Mouse (Mus musculus) kidney, postnatal 10 days (tissue): Measurements from ENCODE around the gene Sprr1b.

Experiments
- DNase-seq: peaks from one replicate; pipeline ENCODE4 v3.0.0; 2021; ENCODE audit warnings: mixed read lengths

Sprr1b gene

DNA sequence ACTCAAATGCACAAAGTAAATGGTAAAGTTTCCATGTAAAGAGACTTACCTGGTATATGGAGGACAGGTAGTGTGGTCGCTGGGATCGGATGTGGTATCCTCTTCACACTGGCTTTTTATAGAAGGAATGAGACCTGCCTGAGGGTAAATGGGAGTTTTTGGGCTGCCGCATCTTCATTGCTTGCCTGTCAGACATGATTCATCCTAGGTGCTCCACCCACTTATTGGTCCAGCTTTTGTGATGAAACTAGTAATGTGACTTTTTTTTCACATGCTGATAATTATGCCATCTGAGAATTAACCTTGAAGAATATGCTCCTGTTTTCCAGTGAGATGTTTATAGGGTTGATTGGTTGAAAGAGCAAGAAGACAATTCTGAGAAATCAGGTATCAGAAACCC, at the start of gene Sprr1b:
TSS of gene Sprr1b (minus strand) at position 101 of the 400 bp plus-strand sequence.
- no peak for DNase-seq

DNA sequence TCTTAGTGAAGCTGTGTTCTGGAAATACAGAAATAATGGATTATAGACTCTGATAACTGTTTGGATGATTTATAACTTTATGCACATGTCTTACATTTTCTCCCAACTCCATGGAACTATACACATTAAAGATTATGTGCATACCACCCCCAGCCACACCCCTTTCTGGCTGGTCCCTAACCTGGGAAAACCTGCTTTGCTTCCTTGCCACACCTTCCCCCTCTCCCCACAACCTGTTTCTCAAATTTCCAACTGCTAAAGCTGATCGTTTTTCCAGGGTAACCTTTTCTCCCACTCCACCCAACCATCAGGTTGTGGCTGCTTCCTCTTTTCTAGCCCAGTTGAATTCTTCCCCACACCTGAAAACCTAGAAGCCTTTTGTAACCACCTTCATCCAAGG, 47.7 kb upstream of the Sprr1b start:
- no peak for DNase-seq

DNA sequence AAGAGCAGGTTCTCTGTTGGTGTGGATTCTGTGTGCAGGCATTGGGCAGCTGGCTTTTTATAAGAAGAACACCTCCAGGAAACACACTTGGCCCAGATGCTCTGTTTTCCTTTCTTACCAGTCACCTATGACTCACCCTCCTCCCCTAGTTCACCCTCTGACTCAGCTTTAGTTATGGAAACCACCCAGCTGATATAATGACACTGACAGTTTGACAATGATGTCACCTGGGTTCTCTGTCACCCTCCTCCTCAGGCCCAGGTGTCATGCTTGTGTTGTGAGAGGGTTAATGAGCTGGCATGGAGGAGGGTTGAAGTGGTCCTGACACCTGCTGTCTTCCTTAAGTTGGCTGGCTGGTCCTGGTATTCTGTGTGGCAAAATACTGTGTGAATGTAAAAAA, 47.3 kb upstream of the Sprr1b start, which contains the start of gene Sprr1a:
TSS of gene Sprr1a (minus strand) at position 33 of the 400 bp plus-strand sequence.
- DNase-seq, result no peak

DNA sequence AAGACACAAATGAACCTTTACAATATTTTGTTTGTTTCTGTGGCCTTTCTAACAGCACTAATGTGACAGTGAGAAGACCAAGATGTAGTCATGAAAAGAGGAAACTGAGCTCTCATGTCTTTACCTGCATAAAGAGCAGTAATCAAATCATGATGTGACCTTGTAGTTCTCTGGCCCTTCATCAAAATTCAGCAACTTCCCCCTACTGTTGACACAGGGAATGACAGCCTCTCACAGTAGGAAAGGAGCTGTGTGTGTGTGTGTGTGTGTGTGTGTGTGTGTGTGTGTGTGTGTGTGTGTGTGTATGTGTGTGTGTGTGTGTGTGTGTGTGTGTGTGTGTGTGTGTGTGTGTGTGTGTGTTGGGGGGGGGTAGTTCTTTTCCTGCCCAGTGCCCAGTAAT, 42.7 kb upstream of the Sprr1b start:
- DNase-seq, result peak; percentile 8

DNA sequence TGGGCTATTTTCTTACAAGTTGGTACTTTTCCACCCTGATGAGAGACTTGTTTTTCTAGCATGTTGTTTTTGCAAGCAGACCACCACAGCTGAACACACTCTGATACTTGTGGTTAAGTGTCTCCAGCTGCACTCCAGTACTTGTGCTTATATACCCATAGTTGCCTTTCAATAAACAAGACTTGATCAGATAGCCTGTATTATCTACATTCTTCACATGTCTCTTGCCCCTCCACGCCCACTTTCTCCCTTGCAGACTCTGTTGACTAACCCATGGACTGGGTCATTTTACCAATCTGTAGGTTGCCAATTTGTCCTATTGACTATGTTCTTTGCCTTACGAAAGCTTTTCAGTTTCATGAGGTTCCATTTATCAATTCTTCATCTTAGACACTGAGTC, 31.5 kb upstream of the Sprr1b start:
- no peak for DNase-seq

DNA sequence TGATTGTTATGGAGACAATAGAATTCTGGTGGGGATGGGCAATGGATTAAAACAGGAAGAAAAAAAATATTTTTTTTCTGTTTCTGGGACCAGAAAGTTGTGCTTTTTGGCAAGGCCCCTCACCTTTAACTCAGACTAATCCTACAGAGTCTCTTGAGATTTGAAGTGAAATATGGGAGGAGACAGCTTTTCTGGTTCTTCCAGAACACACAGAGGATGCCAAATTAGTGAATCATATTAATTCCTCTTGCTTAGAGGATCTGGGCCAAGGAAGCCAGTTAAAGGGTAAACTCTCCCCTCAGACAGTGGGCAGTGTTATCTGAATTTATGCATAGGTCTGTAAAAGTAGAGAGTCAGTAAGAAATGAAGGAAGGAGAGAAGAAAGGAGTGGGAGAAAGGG, 28.8 kb upstream of the Sprr1b start:
- no peak for DNase-seq

DNA sequence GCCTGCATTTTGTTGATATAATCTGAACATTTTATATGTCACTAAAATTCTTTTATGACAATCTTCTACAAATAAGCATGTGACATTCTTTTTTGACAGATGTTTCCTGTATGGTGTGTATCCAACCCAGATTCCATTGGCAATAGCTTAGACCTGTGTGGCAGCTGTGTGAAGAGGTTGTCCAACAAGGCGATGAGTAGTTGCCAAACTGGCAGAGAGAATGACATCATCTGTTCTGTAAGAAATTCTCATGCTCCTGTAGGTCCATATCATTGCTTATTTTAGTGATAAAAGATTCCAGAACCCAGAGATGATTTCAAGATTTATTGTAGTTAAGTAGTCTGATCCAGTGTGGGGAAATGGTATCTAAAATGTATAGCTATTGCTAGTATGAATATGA, 28.0 kb upstream of the Sprr1b start:
- no peak for DNase-seq

DNA sequence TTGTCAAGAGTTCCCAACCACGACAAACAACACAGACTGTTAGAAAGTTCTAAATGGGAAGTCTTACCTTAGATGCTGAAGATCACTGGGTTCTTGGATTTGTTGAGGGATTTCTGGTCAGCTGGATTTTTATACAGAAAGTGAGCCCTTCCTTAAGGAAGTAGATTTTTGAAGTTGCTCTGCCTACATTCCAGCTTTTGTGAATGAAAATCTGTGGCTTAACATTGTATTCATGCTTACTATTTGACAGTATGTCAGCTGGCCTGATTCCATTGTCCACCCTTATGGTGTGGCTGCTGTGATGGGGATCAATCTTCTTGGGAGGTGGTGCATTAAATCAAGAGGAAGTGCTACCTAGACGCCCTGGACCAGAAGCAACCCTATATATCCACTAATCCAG, 20.0 kb upstream of the Sprr1b start, which contains the start of gene Sprr3:
TSS of gene Sprr3 (minus strand) at position 101 of the 400 bp plus-strand sequence.
- DNase-seq, result no peak

DNA sequence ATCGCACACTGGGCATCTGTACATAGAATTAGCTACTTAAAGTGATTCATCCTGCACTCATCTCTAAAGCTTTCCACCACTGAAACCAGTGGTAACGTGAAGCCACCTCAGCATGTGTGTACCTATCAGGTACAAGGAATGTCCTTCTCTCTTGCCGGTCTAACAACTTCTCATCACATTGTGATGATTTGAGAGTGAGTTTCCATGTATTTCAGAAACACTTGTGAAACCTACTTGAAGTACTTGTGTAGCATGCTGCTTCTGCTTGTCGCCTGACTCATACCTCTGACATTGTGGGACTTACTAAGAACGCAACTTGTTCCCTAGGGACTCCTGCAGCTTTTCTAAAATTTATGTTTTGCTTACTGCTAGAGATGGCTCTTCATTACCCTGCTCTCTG, 16.6 kb upstream of the Sprr1b start:
- no peak for DNase-seq

DNA sequence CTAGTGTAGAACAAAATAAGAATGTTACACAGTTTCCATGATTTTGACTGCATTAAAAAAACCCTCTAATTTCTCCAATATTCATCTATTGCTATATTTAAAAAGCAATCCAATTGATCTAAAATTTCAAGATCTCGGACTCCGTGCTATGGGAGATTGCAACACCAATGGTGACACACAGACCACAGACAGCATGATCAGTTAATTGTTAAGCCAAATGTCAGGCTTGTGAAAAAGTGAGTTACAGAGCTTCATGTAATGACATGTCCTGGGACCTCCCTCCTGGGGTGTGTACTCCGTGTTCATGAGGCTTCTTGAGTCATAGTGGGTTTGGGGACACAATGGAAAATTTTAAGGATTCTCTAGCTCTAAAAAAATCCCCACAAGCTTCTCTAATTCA, 1.6 kb upstream of the Sprr1b start:
- no peak for DNase-seq

DNA sequence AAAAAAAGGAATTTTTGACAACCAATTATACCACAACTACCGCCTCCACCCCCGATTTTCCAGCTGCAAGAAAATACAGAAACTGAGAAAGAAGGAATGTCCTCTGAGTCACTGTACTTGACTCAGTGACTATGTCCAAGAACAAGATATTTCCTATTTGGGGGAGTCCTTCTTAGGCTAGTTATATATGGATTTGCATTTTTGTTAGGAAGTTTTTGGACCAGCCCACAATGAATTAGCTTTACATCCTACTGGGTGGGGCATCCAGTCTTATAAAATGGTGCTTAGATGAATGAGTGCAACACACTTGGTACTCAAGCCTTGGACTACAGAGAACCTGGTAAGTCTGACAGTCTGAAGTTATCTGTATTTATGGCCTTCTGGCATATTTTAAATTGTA, 6.3 kb downstream of the Sprr1b start, which contains the start of gene Sprr2k:
TSS of gene Sprr2k (plus strand) at position 301 of the 400 bp plus-strand sequence.
- DNase-seq, result no peak

DNA sequence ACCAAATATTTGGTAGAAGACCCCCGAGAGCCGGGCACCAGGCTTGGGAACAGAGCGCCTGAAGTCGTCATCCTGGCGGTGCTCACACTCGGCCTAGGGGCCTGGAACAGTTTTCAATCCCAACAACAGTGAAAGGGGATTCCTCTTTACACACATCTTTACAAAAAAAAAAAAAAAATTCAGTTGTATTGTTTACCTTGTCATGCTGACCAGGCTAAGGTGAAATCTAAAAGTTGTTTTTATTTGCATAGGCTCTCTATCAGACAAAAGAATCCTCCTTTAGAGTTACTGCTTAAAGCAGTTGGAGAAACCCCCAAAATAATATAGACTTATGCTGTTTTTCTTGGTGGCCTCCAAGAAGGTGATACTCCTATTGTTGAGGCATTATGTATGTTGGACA, 9.3 kb downstream of the Sprr1b start, which contains the start of gene Gm9774:
TSS of gene Gm9774 (minus strand) at position 101 of the 400 bp plus-strand sequence.
- DNase-seq, result no peak

DNA sequence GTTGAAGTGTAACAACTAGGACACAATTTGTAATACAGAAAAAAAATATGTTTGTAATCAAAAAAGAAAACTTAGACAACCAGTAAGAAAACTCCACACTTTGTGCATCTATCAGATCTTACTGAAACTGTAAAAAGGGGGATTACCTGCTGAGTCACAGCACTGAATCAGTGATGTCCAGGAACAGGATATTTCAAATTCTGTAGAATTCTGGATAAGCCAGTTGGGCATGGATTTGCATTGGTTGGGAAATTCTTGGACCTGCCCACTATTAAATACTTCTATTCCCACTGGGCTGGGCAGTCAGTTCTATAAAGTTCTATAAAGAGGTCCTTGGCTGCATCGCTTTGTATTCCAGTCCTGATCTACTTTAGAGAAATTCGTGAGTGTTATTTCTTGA, 20.8 kb downstream of the Sprr1b start, which contains the start of gene Sprr2j-ps:
TSS of gene Sprr2j-ps (plus strand) at position 301 of the 400 bp plus-strand sequence.
- DNase-seq, result no peak

DNA sequence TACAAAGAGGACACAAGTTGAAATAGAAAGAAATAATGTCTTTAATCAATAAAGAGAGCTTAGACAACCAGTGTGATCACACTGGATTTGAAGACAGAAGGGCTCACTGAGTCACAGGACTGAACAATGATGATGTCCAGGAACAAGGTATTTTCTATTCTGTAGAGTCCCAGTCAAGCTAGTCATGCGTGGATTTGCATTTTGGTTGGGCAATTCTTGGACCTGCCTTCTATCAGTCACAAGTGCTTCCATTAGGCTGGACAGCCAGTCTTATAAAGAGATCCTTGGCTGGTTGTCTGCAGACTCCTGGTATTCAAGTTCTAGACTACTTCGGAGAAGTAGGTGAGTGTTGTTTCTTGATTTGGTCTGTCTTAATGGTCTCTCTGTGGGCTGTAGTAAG, 30.9 kb downstream of the Sprr1b start, which contains the start of gene Sprr2i:
TSS of gene Sprr2i (plus strand) at position 301 of the 400 bp plus-strand sequence.
- DNase-seq, result no peak

DNA sequence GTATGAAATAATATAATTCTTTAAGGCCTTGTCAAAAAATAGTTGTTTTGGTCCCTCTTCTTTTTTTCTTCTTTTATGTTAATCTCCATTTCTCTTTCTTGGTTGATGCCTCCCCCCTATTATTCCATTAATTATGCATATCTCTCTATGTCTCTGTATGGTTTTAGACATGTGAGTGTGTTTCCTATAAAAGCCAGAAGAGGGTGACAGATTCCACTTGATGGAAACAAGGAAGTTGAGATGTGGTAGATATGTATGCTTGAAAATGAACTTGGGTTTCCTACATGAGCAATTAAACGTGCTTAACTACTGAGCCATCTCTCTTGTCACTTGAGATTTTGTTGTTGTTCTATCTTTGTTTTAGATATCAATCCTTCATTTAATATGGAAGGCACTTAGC, 44.3 kb downstream of the Sprr1b start:
- no peak for DNase-seq
